Mouse (Mus musculus) left cerebral cortex, postnatal 14 days (tissue): ENCODE measurements around the gene Adgrl3. TPM values are rescaled to one million over a fixed set of nuclear protein-coding genes. Genes with fewer than 3 reads are reported as not detected.
"Not testable (repeated sequence)": the region's sequence is repeated elsewhere in the genome, so short reads cannot be mapped to it uniquely, and the experiment has no call there.

Source experiments
- DNase-seq, 2 experiments: peaks; one replicate each; pipeline ENCODE4 v3.0.0; 2021 to 2022; ENCODE audit warnings: low spot score in 2 of 2, mixed read lengths in 1 of 2
- intact Hi-C: fragments of 180-260 bp; cut with DNase I; formaldehyde crosslinking; loops from one replicate; pipeline ENCODE4 v1.15.1; 2025
- total RNA-seq, 2 experiments: library from RNA; stranded (reverse); gene quantifications; 2 replicates each; pipeline ENCODE4 v1.2.3; 2021

The Adgrl3 gene
- total RNA-seq, 2 experiments from 2014 or later: 208 to 211 TPM

- intact Hi-C loops: no loop called here
- DNase-seq: no peak
Observed at GRCm38 (mm10) chr5:81501076-81501475, 481.1 kb downstream of the Adgrl3 start.

DNA sequence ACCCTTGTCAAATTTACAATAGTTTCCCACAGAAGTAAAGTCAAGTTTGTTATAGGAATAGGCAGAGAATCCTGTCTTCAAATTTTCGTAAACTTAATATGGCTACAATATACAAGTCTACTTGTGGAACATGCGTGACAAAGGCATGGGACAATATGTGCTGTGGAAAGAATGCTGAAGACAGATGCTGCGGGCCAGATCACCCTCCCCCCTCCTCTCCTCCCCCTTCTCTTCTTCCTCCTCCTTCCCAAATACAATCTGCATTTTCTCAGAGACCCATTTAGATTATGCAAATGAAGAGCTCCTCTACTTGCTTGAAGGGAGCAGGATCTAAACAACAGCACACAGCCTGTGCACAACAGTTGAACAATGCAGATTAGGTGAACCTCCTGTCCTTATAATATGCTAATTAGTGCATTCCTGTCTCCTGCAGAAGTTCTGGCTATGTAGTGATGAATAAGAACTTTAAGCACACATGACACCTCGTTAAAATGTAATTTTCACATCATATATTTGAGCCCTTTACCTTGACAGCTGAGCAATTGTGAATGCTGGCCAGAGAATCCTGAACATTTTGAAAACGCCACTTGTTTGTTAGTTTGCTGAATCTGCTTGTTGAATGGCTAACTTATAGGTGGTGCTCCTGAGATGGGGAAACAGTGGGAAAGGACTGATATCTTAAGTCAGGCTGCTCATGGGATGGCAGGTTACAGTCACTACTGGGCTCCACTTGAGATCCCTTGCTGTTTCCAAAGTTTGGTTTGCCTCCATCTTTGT is 499.0 kb downstream of the Adgrl3 start:
- no peak for DNase-seq
- intact Hi-C loops: no loop called here

- intact Hi-C loops: no loop called here
Observed at GRCm38 (mm10) chr5:81519497-81520382, 499.8 kb downstream of the Adgrl3 start.

GRCm38 (mm10) chr5:81522760-81523159 is 502.8 kb downstream of the Adgrl3 start:
- DNase-seq: no peak
- intact Hi-C loops: no loop called here

More at GRCm38 (mm10) chr5:81519497-81520382, 499.8 kb downstream of the Adgrl3 start:
- DNase-seq: peak; percentile 53 to 64

DNA sequence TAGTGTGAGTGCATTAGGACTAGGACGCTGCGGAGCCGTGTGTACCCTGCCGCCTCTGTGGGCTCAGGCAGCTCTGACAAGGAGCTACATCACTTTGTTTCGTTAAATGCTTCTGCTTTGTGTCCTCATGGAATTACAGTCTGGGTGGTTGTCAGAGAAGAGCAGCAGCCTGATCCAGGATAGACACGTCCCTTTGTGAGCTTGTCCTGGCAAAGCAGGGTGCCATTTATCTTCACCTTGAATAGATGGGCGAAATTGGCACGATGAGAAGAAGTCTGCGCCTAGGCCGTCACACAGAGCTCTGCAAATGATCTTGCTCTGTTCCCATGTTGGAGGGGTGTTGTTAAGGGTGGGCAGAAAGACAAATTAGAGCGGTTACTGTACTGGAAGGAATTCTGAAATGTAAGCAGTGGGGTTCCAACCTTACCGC is 504.6 kb downstream of the Adgrl3 start:
- intact Hi-C loops: no loop called here
- no peak for DNase-seq

- intact Hi-C loops: no loop called here
- no peak for DNase-seq
Observed at GRCm38 (mm10) chr5:81525326-81525725, 505.4 kb downstream of the Adgrl3 start.

GRCm38 (mm10) chr5:81531639-81532038 is 511.7 kb downstream of the Adgrl3 start:
- intact Hi-C loops: no loop called here
- no peak for DNase-seq

DNA sequence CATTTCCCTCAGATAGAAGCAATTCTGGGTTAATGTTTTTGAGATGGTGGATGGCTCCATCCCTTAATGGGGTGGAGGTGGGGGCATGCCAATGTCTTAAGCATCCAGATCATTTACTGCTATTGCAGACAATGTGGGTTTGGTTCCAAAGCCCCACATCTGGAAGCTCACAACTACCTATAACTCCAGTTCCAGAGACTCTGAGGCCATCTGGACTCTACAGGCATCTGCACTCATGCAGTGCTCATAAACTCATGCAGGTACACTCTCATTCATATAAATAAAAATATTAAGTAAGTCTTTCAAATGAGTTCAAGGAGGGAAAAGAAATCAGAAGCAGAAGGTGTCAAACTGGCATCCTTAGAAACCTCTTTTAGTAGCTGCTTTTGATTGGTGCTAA is 530.3 kb downstream of the Adgrl3 start:
- DNase-seq: no peak
- intact Hi-C loops: no loop called here

GRCm38 (mm10) chr5:81555149-81555548 is 535.2 kb downstream of the Adgrl3 start:
- DNase-seq, intact Hi-C loops: not testable (repeated sequence)

- intact Hi-C loops: no loop called here
- DNase-seq: no peak
Observed at GRCm38 (mm10) chr5:81556008-81556407, 536.1 kb downstream of the Adgrl3 start.

DNA sequence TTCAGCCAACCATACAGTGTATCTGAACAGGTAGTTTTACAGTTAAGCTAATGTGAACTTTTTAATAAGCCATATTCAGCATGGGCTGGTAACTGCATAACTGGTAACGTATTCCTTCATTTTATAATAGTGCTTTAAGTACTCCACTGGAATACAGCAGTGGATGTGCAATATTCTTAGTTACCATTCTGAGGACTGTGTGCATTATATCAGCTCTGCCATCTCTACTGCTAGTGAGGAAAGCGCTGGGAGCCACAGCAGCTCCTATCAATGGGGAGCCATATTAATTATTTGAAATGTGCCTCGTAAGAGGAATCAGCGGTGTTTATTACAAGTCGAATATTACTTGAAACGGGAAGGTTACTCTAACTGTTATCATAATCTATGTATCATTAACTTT is 539.0 kb downstream of the Adgrl3 start:
- no peak for DNase-seq
- intact Hi-C loops: no loop called here

DNA sequence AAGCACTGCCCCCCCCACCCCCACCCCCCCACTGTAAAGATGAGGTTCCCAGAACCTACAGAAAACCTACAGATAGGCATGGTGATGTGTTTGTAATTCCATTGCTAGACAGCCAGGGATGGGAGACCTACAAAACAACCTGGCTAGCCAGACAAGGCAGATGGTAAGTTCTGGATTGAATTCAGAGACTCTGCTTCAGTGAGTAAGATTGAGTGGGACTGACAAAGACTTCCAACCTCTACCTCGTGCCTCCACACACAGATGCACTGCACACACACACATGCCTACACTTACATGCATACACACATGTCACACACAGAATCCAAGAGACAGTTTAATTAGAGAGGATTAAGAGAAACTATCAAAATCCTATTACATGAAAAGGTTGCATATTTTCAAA is 544.4 kb downstream of the Adgrl3 start:
- intact Hi-C loops: no loop called here
- DNase-seq: peak in 1 of 2 experiments; percentile 17

GRCm38 (mm10) chr5:81566577-81566976 is 546.6 kb downstream of the Adgrl3 start:
- DNase-seq: no peak

GRCm38 (mm10) chr5:81568743-81569142 is 548.8 kb downstream of the Adgrl3 start:
- intact Hi-C loops: no loop called here
- DNase-seq: no peak

More at GRCm38 (mm10) chr5:81566577-81566976, 546.6 kb downstream of the Adgrl3 start:
- intact Hi-C loops: no loop called here

DNA sequence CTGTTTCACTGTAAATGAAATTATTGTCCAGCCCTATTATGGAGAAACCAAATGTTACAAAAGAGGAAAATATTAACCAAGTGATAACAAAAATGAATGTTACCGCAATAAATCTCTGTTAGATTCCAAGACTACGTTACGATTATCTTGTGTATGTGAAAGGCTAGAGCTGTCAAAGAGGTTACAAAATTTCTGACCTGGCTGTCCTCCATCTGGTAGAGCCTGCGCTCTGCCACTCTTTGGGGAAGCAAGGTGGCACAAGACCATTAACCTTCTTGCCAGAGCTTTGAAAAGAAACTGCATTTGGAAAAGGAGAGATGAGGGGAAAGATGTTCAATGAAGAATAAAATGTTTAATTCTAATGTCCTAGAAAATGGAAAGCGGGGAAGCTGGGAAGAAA is 562.9 kb downstream of the Adgrl3 start:
- no peak for DNase-seq

DNA sequence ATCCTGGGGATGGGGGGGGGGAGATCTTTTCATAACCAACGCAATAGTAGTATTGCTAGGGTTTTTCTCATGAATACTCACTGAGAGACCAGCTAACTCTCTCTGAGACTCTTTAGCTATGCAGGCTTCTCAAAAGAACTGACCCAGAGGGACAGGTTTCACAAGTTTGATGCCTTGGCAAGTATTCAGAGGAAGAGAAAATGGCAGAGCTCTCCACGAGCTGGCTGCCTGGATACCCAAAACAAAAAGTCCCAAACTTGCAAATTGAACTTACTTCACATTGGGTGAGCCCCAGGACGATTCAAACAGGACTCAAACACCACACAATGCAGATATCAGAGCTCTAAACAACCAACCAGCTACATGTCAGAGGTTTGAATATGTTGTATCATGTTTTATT is 563.5 kb downstream of the Adgrl3 start:
- intact Hi-C loops: no loop called here
- DNase-seq: no peak

More for the DNA sequence above, 562.9 kb downstream of the Adgrl3 start:
- intact Hi-C loops: no loop called here

DNA sequence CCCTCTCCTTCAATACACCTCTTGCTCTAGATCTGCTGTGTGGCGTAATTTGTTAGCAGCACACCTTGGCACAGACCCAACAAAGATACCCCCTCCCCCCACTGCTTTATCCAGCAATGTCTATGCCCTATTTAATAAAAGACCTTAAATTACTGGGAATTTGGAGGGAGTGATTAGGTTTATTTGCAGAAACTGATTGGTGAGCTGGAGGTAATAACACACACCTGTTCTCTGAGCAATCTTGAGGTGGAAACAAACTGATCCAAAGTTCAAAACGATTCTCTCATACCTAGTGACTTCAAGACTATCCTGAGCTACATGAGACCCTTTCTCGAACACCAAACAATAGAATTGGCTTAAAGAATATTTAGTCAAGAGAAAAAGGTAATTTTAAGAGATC is 565.0 kb downstream of the Adgrl3 start:
- intact Hi-C loops: no loop called here
- DNase-seq: no peak

- intact Hi-C loops: no loop called here
Observed at GRCm38 (mm10) chr5:81590005-81590694, 570.2 kb downstream of the Adgrl3 start.

GRCm38 (mm10) chr5:81591481-81591880 is 571.5 kb downstream of the Adgrl3 start:
- DNase-seq: no peak
- intact Hi-C loops: no loop called here

More at GRCm38 (mm10) chr5:81590005-81590694, 570.2 kb downstream of the Adgrl3 start:
- no peak for DNase-seq
